Mouse (Mus musculus) hindbrain, postnatal 0 days (tissue): ENCODE results near the gene Fam104a. TPM values are rescaled to one million over a fixed set of nuclear protein-coding genes. Genes with fewer than 3 reads are reported as not detected.

Experiments
- ATAC-seq: fragments of 200-750 bp; cut with Nextera tagmentation; 2 replicates; pipeline ENCODE4 v1.8.0; 2017; ENCODE audit warnings: mild to moderate bottlenecking, moderate TSS enrichment, moderate library complexity
- DNase-seq: peaks from one replicate; pipeline ENCODE4 v3.0.0-alpha.2; 2015; ENCODE audit warnings: low spot score
- H3K27ac ChIP-seq: fragments of 300-500 bp; sonication (generic); 2 replicates; pipeline ENCODE4 v1.5.1; 2014; ENCODE audit warnings: mild to moderate bottlenecking
- H3K27me3 ChIP-seq: fragments of 300-500 bp; sonication (generic); 2 replicates; pipeline ENCODE4 v1.6.1; 2014; ENCODE audit warnings: low read length, mixed read lengths; ENCODE audit not compliant: insufficient read depth
- H3K36me3 ChIP-seq: fragments of 300-500 bp; sonication (generic); 2 replicates; pipeline ENCODE4 v1.6.1; 2014; ENCODE audit warnings: low read length, mixed read lengths; ENCODE audit not compliant: insufficient read depth
- H3K4me1 ChIP-seq: fragments of 300-500 bp; sonication (generic); 2 replicates; pipeline ENCODE4 v1.6.1; 2014; ENCODE audit warnings: antibody characterized with exemption, low read length, mixed read lengths; ENCODE audit not compliant: insufficient read depth
- H3K4me2 ChIP-seq: fragments of 300-500 bp; sonication (generic); 2 replicates; pipeline ENCODE4 v1.6.1; 2014; ENCODE audit warnings: low read depth, mild to moderate bottlenecking, low read length, moderate library complexity, mixed read lengths
- H3K4me3 ChIP-seq: fragments of 300-500 bp; sonication (generic); 2 replicates; pipeline ENCODE4 v1.5.1; 2014; ENCODE audit warnings: low read length
- H3K9ac ChIP-seq: fragments of 300-500 bp; sonication (generic); replicated peaks from 2 replicates; pipeline ENCODE4 v1.6.1; 2014; ENCODE audit warnings: mild to moderate bottlenecking, low read length, moderate library complexity, mixed read lengths
- H3K9me3 ChIP-seq: fragments of 300-500 bp; sonication (generic); 2 replicates; pipeline ENCODE4 v1.6.1; 2016; ENCODE audit warnings: low read length, mixed read lengths
- CTCF ChIP-seq: IDR thresholded peaks from 2 replicates; pipeline ENCODE4 v1.5.1; 2016; ENCODE audit warnings: antibody characterized with exemption, control low read depth, low read depth
- WGBS: fragments of 180-500 bp; shearing (Covaris S2); extraction: QIAGEN DNeasy Blood & Tissue Kit; methylation state at CpG from one replicate; pipeline ENCODE4 v1.1.7; 2014; 5-methylcytosine and 5-hydroxymethylcytosine counted together
- polyA plus RNA-seq: library from polyadenylated mRNA; unstranded; fragments of >200 nt; fragmentation: Nextera tagmentation; extraction: Ambion mirVana; gene quantifications from 2 replicates; pipeline ENCODE4 v1.2.1, GENCODE M21; 2015
- total RNA-seq: library from RNA; depleted of rRNA; stranded (reverse); fragments of >200 nt; gene quantifications from 2 replicates; pipeline ENCODE4 v1.2.3, GENCODE M21; 2014

The Fam104a gene
- total and polyA plus RNA-seq, 2 experiments from 2014 or later, result 29.5 to 50.6 TPM

- Histone ChIP-seq H3K27ac (no peak overlapping the region), H3K4me3 (no peak overlapping the region), H3K27me3 (no peaks in the 10 kb centered on the region), H3K9me3 (no peaks in the 10 kb centered on the region), H3K4me2 (no peak overlapping the region), H3K4me1 (no peaks in the 10 kb centered on the region), H3K9ac (no peak overlapping the region), H3K36me3 (no peaks in the 10 kb centered on the region)
- ATAC-seq, result peak; percentile 72; the same call in 1 of the 2 replicates
- 26% methylated on average over 5 of the region's 5 CpGs for WGBS
- DNase-seq, result peak; percentile 81
- TF ChIP-seq CTCF, result peak; percentile 100
These were observed 19.8 kb upstream of the Fam104a start for GRCm38 (mm10) chr11:113703758-113704157.

DNA sequence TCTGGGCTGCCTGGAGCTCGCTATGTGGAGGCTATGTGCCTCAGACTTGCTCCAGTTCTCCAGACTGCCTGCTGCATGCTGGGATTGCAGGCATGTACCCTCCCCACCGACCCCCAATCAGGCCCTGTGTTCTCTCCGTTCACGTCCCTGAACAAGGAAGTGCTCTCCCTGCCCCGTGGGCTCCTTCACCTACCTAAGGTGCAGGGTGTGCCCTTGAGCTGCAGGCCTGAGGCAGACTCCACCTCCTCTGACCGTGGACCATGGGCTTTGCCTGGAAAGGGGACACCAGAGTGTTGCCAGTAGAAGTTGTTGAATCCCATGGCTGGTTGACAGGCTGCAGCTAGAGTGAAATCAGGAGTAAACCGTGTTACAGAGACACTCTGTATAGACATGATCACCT lies 15.7 kb upstream of the Fam104a start:
- Histone ChIP-seq H3K4me1 (no peaks in the 10 kb centered on the region), H3K4me2 (no peak overlapping the region), H3K4me3 (no peak overlapping the region), H3K9ac (no peak overlapping the region), H3K9me3 (no peaks in the 10 kb centered on the region), H3K27ac (no peak overlapping the region), H3K36me3 (peaks cover 6% of the 10 kb centered on the region), H3K27me3 (no peaks in the 10 kb centered on the region)
- TF ChIP-seq CTCF, result no peak
- ATAC-seq (no peak), DNase-seq (no peak)
- 84% methylated on average over 7 of the region's 7 CpGs for WGBS

- no peak for DNase-seq
- 77% methylated on average over 12 of the region's 12 CpGs for WGBS
- no peak for TF ChIP-seq CTCF
These were observed 14.1 kb upstream of the Fam104a start for GRCm38 (mm10) chr11:113698013-113698545.

GRCm38 (mm10) chr11:113697571-113697970 lies 13.6 kb upstream of the Fam104a start:
- Histone ChIP-seq H3K9ac (no peak overlapping the region), H3K36me3 (peaks cover 25% of the 10 kb centered on the region), H3K4me1 (no peaks in the 10 kb centered on the region), H3K9me3 (no peaks in the 10 kb centered on the region), H3K27ac (no peak overlapping the region), H3K4me2 (no peak overlapping the region), H3K27me3 (no peaks in the 10 kb centered on the region), H3K4me3 (no peak overlapping the region)
- no peak for DNase-seq
- TF ChIP-seq CTCF, result no peak
- no peak for ATAC-seq
- 71% methylated on average over 5 of the region's 5 CpGs for WGBS

More at GRCm38 (mm10) chr11:113698013-113698545, 14.1 kb upstream of the Fam104a start:
- no peak for ATAC-seq
- no peak overlapping the region for H3K27ac ChIP-seq
- H3K36me3 ChIP-seq, result peaks cover 20% of the 10 kb centered on the region
- H3K27me3 ChIP-seq, result no peaks in the 10 kb centered on the region
- no peaks in the 10 kb centered on the region for H3K9me3 ChIP-seq
- no peak overlapping the region for H3K4me3 ChIP-seq
- no peaks in the 10 kb centered on the region for H3K4me1 ChIP-seq
- no peak overlapping the region for H3K9ac ChIP-seq
- H3K4me2 ChIP-seq, result no peak overlapping the region

- no peaks in the 10 kb centered on the region for H3K27me3 ChIP-seq
- no peaks in the 10 kb centered on the region for H3K4me1 ChIP-seq
- H3K4me2 ChIP-seq, result no peak overlapping the region
- no peak for TF ChIP-seq CTCF
- no peak for ATAC-seq
- WGBS, result 68% methylated on average over 3 of the region's 3 CpGs
- no peak overlapping the region for H3K9ac ChIP-seq
- H3K9me3 ChIP-seq, result no peaks in the 10 kb centered on the region
- peaks cover 48% of the 10 kb centered on the region for H3K36me3 ChIP-seq
- no peak overlapping the region for H3K27ac ChIP-seq
- H3K4me3 ChIP-seq, result no peak overlapping the region
- no peak for DNase-seq
These were observed 7.9 kb upstream of the Fam104a start for GRCm38 (mm10) chr11:113691851-113692250.

DNA sequence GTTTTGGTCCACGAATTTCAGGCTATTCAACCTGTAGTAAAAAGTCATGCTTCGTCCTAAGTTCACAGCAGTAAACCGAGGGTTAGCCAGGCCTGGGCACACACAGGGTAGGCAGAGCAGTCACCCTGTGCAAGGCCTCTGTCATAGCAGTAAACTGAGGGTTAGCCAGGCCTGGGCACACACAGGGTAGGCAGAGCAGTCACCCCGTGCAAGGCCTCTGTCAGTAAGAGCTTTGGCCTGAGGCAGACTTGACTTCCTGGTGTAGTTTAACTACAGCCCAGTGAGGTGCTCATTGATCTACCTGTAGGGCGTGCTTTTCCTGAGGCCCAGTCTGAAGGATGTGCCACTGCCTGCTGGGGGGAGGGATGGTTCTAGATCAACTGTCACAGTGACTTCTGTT lies 7.4 kb upstream of the Fam104a start:
- peaks cover 48% of the 10 kb centered on the region for H3K36me3 ChIP-seq
- ATAC-seq, result no peak
- TF ChIP-seq CTCF, result no peak

DNA sequence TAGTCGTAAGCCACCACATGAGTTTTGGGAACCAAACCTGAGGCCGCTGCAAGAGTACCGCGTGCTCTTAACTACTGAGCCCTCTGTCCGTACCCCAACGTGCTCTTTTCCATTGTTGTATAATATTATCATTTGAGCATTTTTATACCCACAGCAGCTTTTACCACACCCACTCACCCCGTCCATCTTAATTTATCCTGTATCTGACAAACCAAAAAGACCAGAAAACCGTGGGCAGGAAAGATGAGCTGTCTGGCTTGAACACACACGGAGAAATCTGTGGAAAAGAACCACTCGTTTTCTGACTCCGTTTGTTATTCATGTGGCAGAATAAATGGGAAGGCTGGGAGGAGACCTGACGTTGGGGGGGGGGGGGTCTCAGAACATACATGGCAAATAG lies 6.6 kb upstream of the Fam104a start:
- Histone ChIP-seq H3K9me3 (no peaks in the 10 kb centered on the region), H3K27me3 (no peaks in the 10 kb centered on the region), H3K36me3 (peaks cover 48% of the 10 kb centered on the region), H3K4me3 (no peak overlapping the region), H3K9ac (no peak overlapping the region), H3K4me1 (no peaks in the 10 kb centered on the region), H3K4me2 (no peak overlapping the region), H3K27ac (no peak overlapping the region)
- DNase-seq, result no peak
- no peak for TF ChIP-seq CTCF
- WGBS, result 89% methylated on average over 12 of the region's 12 CpGs
- ATAC-seq, result no peak

More for the DNA sequence above, 7.4 kb upstream of the Fam104a start:
- Histone ChIP-seq H3K9ac (no peak overlapping the region), H3K4me3 (no peak overlapping the region), H3K4me2 (no peak overlapping the region), H3K4me1 (no peaks in the 10 kb centered on the region), H3K9me3 (no peaks in the 10 kb centered on the region), H3K27ac (no peak overlapping the region), H3K27me3 (no peaks in the 10 kb centered on the region)
- 86% methylated on average over 5 of the region's 5 CpGs for WGBS
- DNase-seq, result no peak
